Mouse (Mus musculus) c-Kit-positive CD71-negative TER-119-negative erythroid progenitor cells, embryonic 14.5 days (primary cell): ENCODE measurements around the gene Cfap61.

Experiments
- DNase-seq: peaks from one replicate; pipeline ENCODE4 v3.0.0-alpha.2; 2013; ENCODE audit warnings: low read depth

Gene Cfap61

GRCm38 (mm10) chr2:146083326-146083871 lies 148.8 kb downstream of the Cfap61 start:
- DNase-seq = no peak

- DNase-seq = no peak
These were observed 152.8 kb downstream of the Cfap61 start for GRCm38 (mm10) chr2:146087411-146087810.

- DNase-seq = no peak
These were observed 154.6 kb downstream of the Cfap61 start for GRCm38 (mm10) chr2:146089157-146089692.

GRCm38 (mm10) chr2:146097532-146097931 lies 162.9 kb downstream of the Cfap61 start:
- DNase-seq = no peak

- no peak for DNase-seq
These were observed 164.5 kb downstream of the Cfap61 start for GRCm38 (mm10) chr2:146098853-146099717.

GRCm38 (mm10) chr2:146099838-146100237 lies 165.3 kb downstream of the Cfap61 start:
- DNase-seq = no peak

GRCm38 (mm10) chr2:146100489-146101060 lies 166.0 kb downstream of the Cfap61 start:
- DNase-seq = no peak

- no peak for DNase-seq
These were observed 168.0 kb downstream of the Cfap61 start for GRCm38 (mm10) chr2:146102600-146102999.

GRCm38 (mm10) chr2:146105341-146105740 lies 170.8 kb downstream of the Cfap61 start:
- no peak for DNase-seq

- DNase-seq = no peak
These were observed 173.4 kb downstream of the Cfap61 start for GRCm38 (mm10) chr2:146107980-146108379.

- no peak for DNase-seq
These were observed 175.3 kb downstream of the Cfap61 start for GRCm38 (mm10) chr2:146109921-146110320.

GRCm38 (mm10) chr2:146116282-146116681 lies 181.7 kb downstream of the Cfap61 start:
- DNase-seq = no peak

- DNase-seq = no peak
These were observed 182.1 kb downstream of the Cfap61 start for GRCm38 (mm10) chr2:146116726-146117125.

- DNase-seq = no peak
These were observed 182.8 kb downstream of the Cfap61 start for GRCm38 (mm10) chr2:146117191-146117914.

GRCm38 (mm10) chr2:146117915-146118403 lies 183.4 kb downstream of the Cfap61 start:
- no peak for DNase-seq

GRCm38 (mm10) chr2:146121551-146121950 lies 187.0 kb downstream of the Cfap61 start:
- no peak for DNase-seq

- DNase-seq = no peak
These were observed 190.5 kb downstream of the Cfap61 start for GRCm38 (mm10) chr2:146125129-146125528.

GRCm38 (mm10) chr2:146128622-146129021 lies 194.0 kb downstream of the Cfap61 start:
- DNase-seq = no peak

GRCm38 (mm10) chr2:146130514-146130913 lies 195.9 kb downstream of the Cfap61 start:
- DNase-seq = no peak

- DNase-seq = no peak
These were observed 199.7 kb downstream of the Cfap61 start for GRCm38 (mm10) chr2:146134275-146134674.

- DNase-seq = no peak
These were observed 206.1 kb downstream of the Cfap61 start for GRCm38 (mm10) chr2:146140711-146141110.

- DNase-seq = no peak
These were observed 212.7 kb downstream of the Cfap61 start for GRCm38 (mm10) chr2:146147306-146147705.
